Mouse (Mus musculus): Measurements from ENCODE around the gene Gm37240.

Gene Gm37240

GRCm38 (mm10) chr3:85681136-85681535 is 206.2 kb downstream of the Gm37240 start:
- DNase-seq (ENCODE audit: low read depth, low spot score), result no peak

- no peak for DNase-seq (ENCODE audit: low read depth, low spot score)
Observed at GRCm38 (mm10) chr3:85679960-85680359, 207.4 kb downstream of the Gm37240 start.

- DNase-seq (ENCODE audit: low read depth, low spot score), result no peak
Observed at GRCm38 (mm10) chr3:85679312-85679933, 207.9 kb downstream of the Gm37240 start.

- no peak for DNase-seq (ENCODE audit: low read depth, low spot score)
Observed at GRCm38 (mm10) chr3:85677952-85678351, 209.4 kb downstream of the Gm37240 start.

- DNase-seq (ENCODE audit: low read depth, low spot score), result no peak
Observed at GRCm38 (mm10) chr3:85677133-85677532, 210.2 kb downstream of the Gm37240 start.

GRCm38 (mm10) chr3:85669844-85670243 is 217.5 kb downstream of the Gm37240 start:
- no peak for DNase-seq (ENCODE audit: low read depth, low spot score)

- DNase-seq (ENCODE audit: low read depth, low spot score), result no peak
Observed at GRCm38 (mm10) chr3:85667683-85668082, 219.6 kb downstream of the Gm37240 start.

- no peak for DNase-seq (ENCODE audit: low read depth, low spot score)
Observed at GRCm38 (mm10) chr3:85666736-85667135, 220.6 kb downstream of the Gm37240 start.

- DNase-seq (ENCODE audit: low read depth, low spot score), result no peak
Observed at GRCm38 (mm10) chr3:85666166-85666565, 221.2 kb downstream of the Gm37240 start.

- DNase-seq (ENCODE audit: low read depth, low spot score), result no peak
Observed at GRCm38 (mm10) chr3:85664591-85665171, 222.6 kb downstream of the Gm37240 start.

GRCm38 (mm10) chr3:85663826-85664225 is 223.5 kb downstream of the Gm37240 start:
- no peak for DNase-seq (ENCODE audit: low read depth, low spot score)

GRCm38 (mm10) chr3:85661926-85662813 is 225.1 kb downstream of the Gm37240 start:
- DNase-seq (ENCODE audit: low read depth, low spot score), result no peak

- DNase-seq (ENCODE audit: low read depth, low spot score), result no peak
Observed at GRCm38 (mm10) chr3:85659681-85660080, 227.6 kb downstream of the Gm37240 start.

- DNase-seq (ENCODE audit: low read depth, low spot score), result no peak
Observed at GRCm38 (mm10) chr3:85655538-85655937, 231.8 kb downstream of the Gm37240 start.

- no peak for DNase-seq (ENCODE audit: low read depth, low spot score)
Observed at GRCm38 (mm10) chr3:85652727-85653665, 234.3 kb downstream of the Gm37240 start.

GRCm38 (mm10) chr3:85649176-85649575 is 238.1 kb downstream of the Gm37240 start:
- no peak for DNase-seq (ENCODE audit: low read depth, low spot score)

GRCm38 (mm10) chr3:85645517-85646004 is 241.8 kb downstream of the Gm37240 start:
- DNase-seq (ENCODE audit: low read depth, low spot score), result no peak

- no peak for DNase-seq (ENCODE audit: low read depth, low spot score)
Observed at GRCm38 (mm10) chr3:85644814-85645213, 242.5 kb downstream of the Gm37240 start.

GRCm38 (mm10) chr3:85641751-85642150 is 245.6 kb downstream of the Gm37240 start:
- no peak for DNase-seq (ENCODE audit: low read depth, low spot score)

GRCm38 (mm10) chr3:85636716-85637447 is 250.4 kb downstream of the Gm37240 start:
- no peak for DNase-seq (ENCODE audit: low read depth, low spot score)

GRCm38 (mm10) chr3:85635591-85635990 is 251.7 kb downstream of the Gm37240 start:
- no peak for DNase-seq (ENCODE audit: low read depth, low spot score)

Measured in ZHBTc4 (cell line).